ENCODE assay signal across 17 mouse cellular contexts in the genomic region with DNA sequence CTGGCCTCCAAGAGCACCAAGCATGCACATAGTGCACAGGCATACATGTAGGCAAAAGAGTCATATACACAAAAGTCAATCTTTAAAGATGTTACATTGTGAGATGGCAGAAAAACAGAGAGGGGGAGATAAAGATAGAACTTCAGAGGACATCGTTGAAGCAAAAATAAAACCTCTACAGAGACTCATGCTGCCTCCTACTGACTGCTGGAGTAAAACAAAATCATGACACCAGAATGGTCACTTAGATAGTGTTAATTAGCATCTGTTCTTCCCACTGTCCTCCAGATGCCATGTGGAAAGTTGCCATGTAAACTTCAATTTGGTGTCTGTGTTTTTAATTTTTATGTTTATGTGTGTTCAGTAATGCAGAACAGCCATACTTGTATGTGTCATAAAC. TPM values are rescaled to one million over a fixed set of nuclear protein-coding genes. Genes with fewer than 3 reads are reported as not detected.
DNase-seq lines count a peak whose midpoint lies in the region; TF ChIP-seq lines count a peak whose summit lies in the region.
"Had no signal": no experiment of that assay in that cellular context is flagged by ENCODE, and none has a peak within 500 bp of the region (broad histone marks: within the 10 kb centered on the region; RNA-seq: fewer than 3 reads in every experiment).

No protein-coding gene starts in this region.

- in situ Hi-C loops in CH12.LX (cut with MboI; ENCODE audit: low pct_ligation_motif_present, low pct_unique_long_range_greater_than_20kb, low sequenced_read_pairs): no loop called here

- no peaks in the 10 kb centered on the region for H3K79me2 ChIP-seq in CH12.LX (replicated peaks; ENCODE audit: control insufficient read depth, extremely low read depth, insufficient read depth, poor library complexity, severe bottlenecking)

- H3K9ac ChIP-seq in CH12.LX (ENCODE audit: insufficient read depth, low read depth): no peak overlapping the region
- H3K9ac ChIP-seq: neural tube, embryonic 15.5 days had no signal

- H3K4me2 ChIP-seq in CH12.LX (ENCODE audit: insufficient read depth, low read depth, poor library complexity, severe bottlenecking): no peak overlapping the region
- H3K4me2 ChIP-seq: liver, embryonic 11.5 days; neural tube, embryonic 15.5 days had no signal

- TF ChIP-seq CTCF in gastrocnemius, adult 2 months (IDR thresholded peaks at IDR 0.05): peak; percentile 19; the same call in 1 of the 2 replicates
- TF ChIP-seq CTCF in left cerebral cortex, adult 2 months (IDR thresholded peaks at IDR 0.05): peak; percentile 12; the same call in 1 of the 2 replicates
- TF ChIP-seq CTCF in CH12.LX (conservative IDR thresholded peaks at IDR 0.05 in 1 of 2, IDR thresholded peaks at IDR 0.05 in 1 of 2; ENCODE audit: low read depth in 2 of 2, low read length in 2 of 2): peak in 1 of 2 experiments; percentile 49; a peak in 2 of 4 replicates

- H3K27me3 ChIP-seq in CH12.LX (replicated peaks): no peaks in the 10 kb centered on the region
- H3K27me3 ChIP-seq: neural tube, embryonic 15.5 days had no signal

- no peak for TF ChIP-seq EP300 in CH12.LX (IDR thresholded peaks at IDR 0.05; ENCODE audit: low read length)

- H3K36me3 ChIP-seq in CH12.LX (replicated peaks in 1 of 2; ENCODE audit: control insufficient read depth in 1 of 2, insufficient read depth in 1 of 2, low read length in 1 of 2): no peaks in the 10 kb centered on the region
- H3K36me3 ChIP-seq: neural tube, embryonic 15.5 days had no signal

- no peak overlapping the region for H3K4me3 ChIP-seq in gastrocnemius, adult 2 months
- H3K4me3 ChIP-seq in left cerebral cortex, adult 2 months: no peak overlapping the region
- H3K4me3 ChIP-seq in CH12.LX (replicated peaks in 1 of 3; ENCODE audit: low read depth in 2 of 3, low read length in 2 of 3, poor library complexity in 1 of 3): no peak overlapping the region
- H3K4me3 ChIP-seq: neural tube, embryonic 15.5 days had no signal

- no peaks in the 10 kb centered on the region for H3K9me3 ChIP-seq in CH12.LX (replicated peaks; ENCODE audit: low read length)
- H3K9me3 ChIP-seq: neural tube, embryonic 15.5 days had no signal

- no peaks in the 10 kb centered on the region for H3K4me1 ChIP-seq in CH12.LX (ENCODE audit: control insufficient read depth in 1 of 2, insufficient read depth in 2 of 2)
- H3K4me1 ChIP-seq: neural tube, embryonic 15.5 days had no signal

- no peak for DNase-seq in gastrocnemius, adult 2 months
- DNase-seq in gastrocnemius, postnatal 36 days: no peak
- DNase-seq in left cerebral cortex, adult 2 months (ENCODE audit: extremely low spot score in 1 of 2, low spot score in 2 of 2): no peak
- DNase-seq in left cerebral cortex, postnatal 36 days (ENCODE audit: low spot score in 2 of 2): no peak
- DNase-seq in 3134 (ENCODE audit: extremely low read depth, insufficient read length, low spot score) (peak; percentile 24), CH12.LX (ENCODE audit: extremely low read depth) (no peak)
- no peak for DNase-seq in layer of hippocampus, postnatal 25 days (ENCODE audit: extremely low spot score in 1 of 2, low spot score in 1 of 2)
- no peak for DNase-seq in retina, postnatal 1 day

- peak; percentile 43 for TF ChIP-seq RAD21 in CH12.LX (IDR thresholded peaks at IDR 0.05; ENCODE audit: low read depth, low read length)

- no peak overlapping the region for H3K27ac ChIP-seq in gastrocnemius, adult 2 months
- no peak overlapping the region for H3K27ac ChIP-seq in left cerebral cortex, adult 2 months
- H3K27ac ChIP-seq in CH12.LX (ENCODE audit: insufficient read depth, low read depth): no peak overlapping the region
- H3K27ac ChIP-seq: neural tube, embryonic 15.5 days had no signal

- intact Hi-C loops in gastrocnemius, adult 2 months (cut with DNase I): loop anchor here (1.0 kb wide), 1 partner anchor 181 kb away; no protein-coding TSS in a partner anchor
- intact Hi-C loops in gastrocnemius, postnatal 36 days (cut with DNase I): loop anchor here (2.0 kb wide), 1 partner anchor 179 kb away; no protein-coding TSS in a partner anchor
- intact Hi-C loops in left cerebral cortex, adult 2 months (cut with DNase I): loop anchor here (1.0 to 10.0 kb wide), 2 partner anchors 181 to 1443 kb away; no protein-coding TSS in a partner anchor
- intact Hi-C loops in left cerebral cortex, postnatal 36 days (cut with DNase I): loop anchor here (1.0 kb wide), 1 partner anchor 180 kb away; no protein-coding TSS in a partner anchor

- dilution Hi-C loops in CH12.LX (cut with MboI; ENCODE audit: extremely low pct_ligation_motif_present, extremely low pct_unique_long_range_greater_than_20kb, low sequenced_read_pairs): no loop called here

- no peak for TF ChIP-seq POLR2A in CH12.LX (IDR thresholded peaks at IDR 0.05; ENCODE audit: low read depth, low read length)

TF ChIP-seq in CH12.LX, 34 proteins besides CTCF, POLR2A, EP300 and RAD21:
- TF ChIP-seq SIN3A (IDR thresholded peaks at IDR 0.05; ENCODE audit: low read length): no peak
- TF ChIP-seq MAZ (IDR thresholded peaks at IDR 0.05; ENCODE audit: low read depth, low read length): no peak
- no peak for TF ChIP-seq MXI1 (IDR thresholded peaks at IDR 0.05; ENCODE audit: low read depth, low read length)
- TF ChIP-seq SMC3 (IDR thresholded peaks at IDR 0.05; ENCODE audit: low read depth, low read length): peak; percentile 25
- TF ChIP-seq MYC (IDR thresholded peaks at IDR 0.05; ENCODE audit: low read depth, low read length): no peak
- TF ChIP-seq JUN (IDR thresholded peaks at IDR 0.05; ENCODE audit: insufficient read depth, low read depth, low read length): no peak
- no peak for TF ChIP-seq BHLHE40 (IDR thresholded peaks at IDR 0.05; ENCODE audit: low read depth, low read length)
- no peak for TF ChIP-seq JUND (conservative IDR thresholded peaks at IDR 0.05; ENCODE audit: low read depth, low read length)
- no peak for TF ChIP-seq POLR2AphosphoS2 (IDR thresholded peaks at IDR 0.05; ENCODE audit: low read depth, low read length)

RNA-seq across cellular contexts. Expression of a gene that starts 22.8 kb away (rescaled TPM):
- total RNA-seq in gastrocnemius, adult 2 months (2021): not detected
- total RNA-seq in gastrocnemius, postnatal 36 days (2021): not detected
- not detected for total RNA-seq in left cerebral cortex, adult 2 months (2021)
- total RNA-seq in left cerebral cortex, postnatal 36 days (2021): not detected
- not detected in 2 replicates for total RNA-seq in CH12.LX (2012; rRNA removed)
- not detected in 2 replicates for total RNA-seq in CH12.LX (2014; rRNA removed)
- not detected in 2 replicates for polyA plus RNA-seq in CH12.LX (2012; ENCODE audit: insufficient read length, low read depth)
- not detected for total RNA-seq in layer of hippocampus, postnatal 25 days (2021)
- total RNA-seq: heart, adult 18-20 months; layer of hippocampus, postnatal 10 days; left cerebral cortex, postnatal 4 days; MEL; monocyte, adult 5-6 weeks had no signal
- polyA plus RNA-seq: CD4-positive, CD25-positive, alpha-beta regulatory T cell, adult 4 months; hindbrain, embryonic 11.5 days had no signal
